Mouse (Mus musculus) cortical plate, adult 2 months (tissue): ENCODE results near the gene Krt73.

Experiments used
- CTCF ChIP-seq: fragments of 200-500 bp; IDR thresholded peaks from 2 replicates; pipeline ENCODE4 v1.5.1; 2011; ENCODE audit warnings: mild to moderate bottlenecking, control low read depth, low read length; ENCODE audit not compliant: insufficient read depth; ENCODE audit errors: extremely low read depth
- POLR2A ChIP-seq: fragments of 200-500 bp; IDR thresholded peaks from 2 replicates; pipeline ENCODE4 v1.6.1; 2011; ENCODE audit warnings: mild to moderate bottlenecking, low read length, control low read depth; ENCODE audit not compliant: insufficient read depth; ENCODE audit errors: extremely low read depth

DNA sequence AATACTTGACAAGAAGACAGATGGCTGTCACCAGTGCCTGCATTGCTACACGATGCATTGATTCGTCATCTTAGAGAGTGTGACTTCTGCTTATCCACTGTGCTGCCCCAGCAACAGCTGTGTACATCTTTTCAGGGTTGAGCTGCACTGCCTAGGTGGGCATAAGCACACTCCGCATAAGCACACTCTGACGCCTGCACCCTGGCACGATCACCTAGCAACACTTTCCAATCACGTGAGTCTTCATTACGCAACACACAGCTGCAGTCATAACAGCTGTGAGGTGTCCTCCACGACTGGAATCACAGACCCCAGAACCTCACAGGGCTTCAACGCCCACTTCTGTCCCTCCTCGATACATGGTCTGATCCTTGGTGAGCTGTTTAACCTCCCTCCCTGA is 28.7 kb downstream of the Krt73 start:
- no peak for TF ChIP-seq CTCF
- no peak for TF ChIP-seq POLR2A
